Mouse (Mus musculus): Measurements from ENCODE around the gene Siglec1. TPM values are rescaled to one million over a fixed set of nuclear protein-coding genes. Genes with fewer than 3 reads are reported as not detected.
"Not testable (repeated sequence)": the region's sequence is repeated elsewhere in the genome, so short reads cannot be mapped to it uniquely, and the experiment has no call there.

The Siglec1 gene
- polyA plus RNA-seq, 1 experiment from 2014 or later = 0.13 TPM

GRCm38 (mm10) chr2:131105989-131106388 lies 19.4 kb upstream of the Siglec1 start:
- no peak overlapping the region for H3K4me3 ChIP-seq (ENCODE audit: low read depth, low read length)
- no peak overlapping the region for H3K27ac ChIP-seq (ENCODE audit: low read depth, low read length)
- no peaks in the 10 kb centered on the region for H3K9me3 ChIP-seq (ENCODE audit: control insufficient read depth, low read length)
- no peak for ATAC-seq (replicated peaks; ENCODE audit: low FRiP score)
- H3K9ac ChIP-seq (ENCODE audit: low read length) = no peak overlapping the region
- no peaks in the 10 kb centered on the region for H3K4me1 ChIP-seq (replicated peaks; ENCODE audit: control insufficient read depth, insufficient read depth, low read length)
- DNase-seq (ENCODE audit: low spot score) = no peak
- H3K36me3 ChIP-seq (ENCODE audit: control insufficient read depth, insufficient read depth, low read length) = no peaks in the 10 kb centered on the region
- no peaks in the 10 kb centered on the region for H3K27me3 ChIP-seq (ENCODE audit: control insufficient read depth, insufficient read depth, low read length)
- WGBS = 91% methylated on average over 5 of the region's 5 CpGs
- H3K4me2 ChIP-seq (ENCODE audit: low read depth, low read length, severe bottlenecking) = no peak overlapping the region

DNA sequence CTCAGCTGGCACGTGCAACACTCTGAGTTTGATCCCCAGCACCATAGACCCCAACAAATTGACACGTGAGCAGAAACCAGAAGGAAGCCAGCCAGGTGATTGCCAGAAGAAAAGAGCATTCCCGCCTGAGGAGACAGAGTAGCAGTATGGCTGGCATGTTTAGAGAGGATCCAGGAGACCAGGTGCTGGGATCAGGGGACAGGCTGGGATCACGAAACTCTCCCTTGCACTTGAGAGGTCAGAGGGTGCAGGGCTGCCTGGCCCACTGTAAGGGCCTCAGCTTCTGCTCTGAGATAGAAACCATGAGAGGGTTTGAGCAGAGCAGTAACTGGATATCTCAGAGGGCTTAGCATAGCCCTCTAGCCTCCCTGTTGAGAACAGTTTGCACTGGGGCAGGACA lies 18.5 kb upstream of the Siglec1 start:
- H3K9ac ChIP-seq (ENCODE audit: low read length); H3K4me1 ChIP-seq (replicated peaks; ENCODE audit: control insufficient read depth, insufficient read depth, low read length); H3K27me3 ChIP-seq (ENCODE audit: control insufficient read depth, insufficient read depth, low read length); ATAC-seq (replicated peaks; ENCODE audit: low FRiP score); H3K9me3 ChIP-seq (ENCODE audit: control insufficient read depth, low read length); DNase-seq (ENCODE audit: low spot score); H3K4me3 ChIP-seq (ENCODE audit: low read depth, low read length); H3K36me3 ChIP-seq (ENCODE audit: control insufficient read depth, insufficient read depth, low read length); H3K4me2 ChIP-seq (ENCODE audit: low read depth, low read length, severe bottlenecking); H3K27ac ChIP-seq (ENCODE audit: low read depth, low read length): not testable (repeated sequence)
- 61% methylated on average over 4 of the region's 4 CpGs for WGBS

- 93% methylated on average over 4 of the region's 4 CpGs for WGBS
- no peak overlapping the region for H3K4me2 ChIP-seq (ENCODE audit: low read depth, low read length, severe bottlenecking)
- no peak for ATAC-seq (replicated peaks; ENCODE audit: low FRiP score)
- H3K36me3 ChIP-seq (ENCODE audit: control insufficient read depth, insufficient read depth, low read length) = no peaks in the 10 kb centered on the region
- H3K4me1 ChIP-seq (replicated peaks; ENCODE audit: control insufficient read depth, insufficient read depth, low read length) = no peaks in the 10 kb centered on the region
- H3K27ac ChIP-seq (ENCODE audit: low read depth, low read length) = no peak overlapping the region
- H3K9ac ChIP-seq (ENCODE audit: low read length) = no peak overlapping the region
- H3K4me3 ChIP-seq (ENCODE audit: low read depth, low read length) = no peak overlapping the region
- H3K27me3 ChIP-seq (ENCODE audit: control insufficient read depth, insufficient read depth, low read length) = no peaks in the 10 kb centered on the region
- no peaks in the 10 kb centered on the region for H3K9me3 ChIP-seq (ENCODE audit: control insufficient read depth, low read length)
- DNase-seq (ENCODE audit: low spot score) = no peak
These were observed 17.5 kb upstream of the Siglec1 start for GRCm38 (mm10) chr2:131104021-131104420.

- H3K27me3 ChIP-seq (ENCODE audit: control insufficient read depth, insufficient read depth, low read length) = no peaks in the 10 kb centered on the region
- H3K4me2 ChIP-seq (ENCODE audit: low read depth, low read length, severe bottlenecking) = no peak overlapping the region
- no peaks in the 10 kb centered on the region for H3K9me3 ChIP-seq (ENCODE audit: control insufficient read depth, low read length)
- H3K9ac ChIP-seq (ENCODE audit: low read length) = no peak overlapping the region
- no peak for ATAC-seq (replicated peaks; ENCODE audit: low FRiP score)
- no peak for DNase-seq (ENCODE audit: low spot score)
- H3K4me1 ChIP-seq (replicated peaks; ENCODE audit: control insufficient read depth, insufficient read depth, low read length) = no peaks in the 10 kb centered on the region
- 45% methylated on average over 3 of the region's 3 CpGs for WGBS
- H3K27ac ChIP-seq (ENCODE audit: low read depth, low read length) = no peak overlapping the region
- H3K4me3 ChIP-seq (ENCODE audit: low read depth, low read length) = no peak overlapping the region
- H3K36me3 ChIP-seq (ENCODE audit: control insufficient read depth, insufficient read depth, low read length) = no peaks in the 10 kb centered on the region
These were observed 15.0 kb upstream of the Siglec1 start for GRCm38 (mm10) chr2:131101530-131101929.

DNA sequence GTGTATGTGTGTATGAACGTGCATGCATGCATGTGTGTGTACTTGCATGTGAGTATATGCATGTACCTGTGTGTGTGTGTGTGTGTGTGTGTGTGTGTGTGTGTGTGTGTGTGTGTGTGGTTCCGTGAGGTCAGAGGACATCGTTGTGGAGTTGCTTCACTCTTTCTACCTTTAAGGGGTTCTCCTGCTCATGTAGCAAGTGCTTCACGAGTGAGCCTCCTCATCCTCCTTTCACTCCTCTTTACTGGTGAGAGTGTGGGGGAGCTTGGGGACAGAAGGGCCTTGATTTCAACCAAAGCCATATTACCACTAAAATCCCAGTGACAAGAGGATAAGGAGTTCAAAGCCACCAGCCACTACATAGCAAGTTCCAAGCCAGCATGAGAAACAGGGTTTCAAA lies 10.5 kb upstream of the Siglec1 start:
- H3K27ac ChIP-seq (ENCODE audit: low read depth, low read length) = no peak overlapping the region
- H3K9ac ChIP-seq (ENCODE audit: low read length) = no peak overlapping the region
- WGBS = 76% methylated on average over 4 of the region's 4 CpGs
- H3K4me3 ChIP-seq (ENCODE audit: low read depth, low read length) = no peak overlapping the region
- no peaks in the 10 kb centered on the region for H3K27me3 ChIP-seq (ENCODE audit: control insufficient read depth, insufficient read depth, low read length)
- no peaks in the 10 kb centered on the region for H3K4me1 ChIP-seq (replicated peaks; ENCODE audit: control insufficient read depth, insufficient read depth, low read length)
- ATAC-seq (replicated peaks; ENCODE audit: low FRiP score) = no peak
- no peaks in the 10 kb centered on the region for H3K36me3 ChIP-seq (ENCODE audit: control insufficient read depth, insufficient read depth, low read length)
- H3K4me2 ChIP-seq (ENCODE audit: low read depth, low read length, severe bottlenecking) = no peak overlapping the region
- no peak for DNase-seq (ENCODE audit: low spot score)
- no peaks in the 10 kb centered on the region for H3K9me3 ChIP-seq (ENCODE audit: control insufficient read depth, low read length)

DNA sequence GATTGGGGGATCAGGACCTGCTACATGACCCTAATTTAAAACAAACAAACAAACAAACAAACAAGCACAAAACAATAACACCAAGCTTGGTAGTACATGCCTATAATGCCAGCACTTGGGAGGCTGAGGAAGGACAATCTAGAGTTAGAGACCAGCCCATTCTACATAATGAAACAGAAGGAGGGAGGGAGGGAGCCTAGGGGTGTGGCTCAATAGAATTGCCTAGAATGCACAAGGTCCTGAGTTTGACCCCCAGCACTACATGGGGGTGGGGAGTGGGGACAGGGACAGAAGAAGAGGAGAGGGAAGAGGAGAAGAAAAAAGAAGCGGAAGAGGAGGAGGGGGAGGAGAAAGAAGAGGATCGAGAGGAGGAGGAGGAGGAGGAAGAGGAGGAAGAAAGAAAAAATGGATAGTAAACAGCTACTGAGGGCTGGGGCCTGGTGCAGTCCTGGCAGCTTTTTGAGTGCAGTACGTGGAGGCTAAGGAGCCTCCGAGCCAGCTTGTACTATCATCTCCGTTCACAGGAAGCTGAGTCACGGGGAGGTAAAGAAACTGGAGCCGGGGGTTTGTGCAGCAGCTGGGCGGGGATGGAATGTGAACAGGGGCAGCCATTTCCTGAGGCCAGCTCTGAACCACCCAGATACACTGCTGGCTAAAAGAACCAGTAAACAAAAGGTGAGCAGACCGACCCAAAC lies 9.7 kb upstream of the Siglec1 start:
- Histone ChIP-seq H3K4me2 (ENCODE audit: low read depth, low read length, severe bottlenecking) (no peak overlapping the region), H3K27ac (ENCODE audit: low read depth, low read length) (peak overlapping the region; percentile 50; the same call in 1 of the 2 replicates), H3K9ac (ENCODE audit: low read length) (peak overlapping the region; percentile 41; the same call in 1 of the 2 replicates), H3K9me3 (ENCODE audit: control insufficient read depth, low read length) (no peaks in the 10 kb centered on the region), H3K4me1 (replicated peaks; ENCODE audit: control insufficient read depth, insufficient read depth, low read length) (no peaks in the 10 kb centered on the region), H3K36me3 (ENCODE audit: control insufficient read depth, insufficient read depth, low read length) (no peaks in the 10 kb centered on the region), H3K27me3 (ENCODE audit: control insufficient read depth, insufficient read depth, low read length) (no peaks in the 10 kb centered on the region), H3K4me3 (ENCODE audit: low read depth, low read length) (no peak overlapping the region)
- WGBS = 20% methylated on average over 9 of the region's 9 CpGs
- peak; percentile 33 for ATAC-seq (replicated peaks; ENCODE audit: low FRiP score)
- DNase-seq (ENCODE audit: low spot score) = peak; percentile 68

GRCm38 (mm10) chr2:131094823-131095222 lies 8.3 kb upstream of the Siglec1 start:
- 0% methylated on average over 1 of the region's 1 CpGs for WGBS
- ATAC-seq (replicated peaks; ENCODE audit: low FRiP score) = 0 out of 2 replicates have a peak, but pooled peaks have one; percentile 21

GRCm38 (mm10) chr2:131093577-131093976 lies 7.0 kb upstream of the Siglec1 start:
- no peak overlapping the region for H3K9ac ChIP-seq (ENCODE audit: low read length)
- DNase-seq (ENCODE audit: low spot score) (no peak), ATAC-seq (replicated peaks; ENCODE audit: low FRiP score) (no peak)
- 90% methylated on average over 5 of the region's 5 CpGs for WGBS
- H3K36me3 ChIP-seq (ENCODE audit: control insufficient read depth, insufficient read depth, low read length) = no peaks in the 10 kb centered on the region
- no peaks in the 10 kb centered on the region for H3K4me1 ChIP-seq (replicated peaks; ENCODE audit: control insufficient read depth, insufficient read depth, low read length)
- H3K4me3 ChIP-seq (ENCODE audit: low read depth, low read length) = no peak overlapping the region
- no peak overlapping the region for H3K27ac ChIP-seq (ENCODE audit: low read depth, low read length)
- H3K9me3 ChIP-seq (ENCODE audit: control insufficient read depth, low read length) = no peaks in the 10 kb centered on the region
- H3K27me3 ChIP-seq (ENCODE audit: control insufficient read depth, insufficient read depth, low read length) = no peaks in the 10 kb centered on the region
- H3K4me2 ChIP-seq (ENCODE audit: low read depth, low read length, severe bottlenecking) = no peak overlapping the region

More at GRCm38 (mm10) chr2:131094823-131095222, 8.3 kb upstream of the Siglec1 start:
- no peaks in the 10 kb centered on the region for H3K9me3 ChIP-seq (ENCODE audit: control insufficient read depth, low read length)
- no peaks in the 10 kb centered on the region for H3K4me1 ChIP-seq (replicated peaks; ENCODE audit: control insufficient read depth, insufficient read depth, low read length)
- H3K9ac ChIP-seq (ENCODE audit: low read length) = no peak overlapping the region
- peak; percentile 88 for DNase-seq (ENCODE audit: low spot score)
- no peak overlapping the region for H3K27ac ChIP-seq (ENCODE audit: low read depth, low read length)
- no peaks in the 10 kb centered on the region for H3K27me3 ChIP-seq (ENCODE audit: control insufficient read depth, insufficient read depth, low read length)
- H3K4me2 ChIP-seq (ENCODE audit: low read depth, low read length, severe bottlenecking) = no peak overlapping the region
- no peaks in the 10 kb centered on the region for H3K36me3 ChIP-seq (ENCODE audit: control insufficient read depth, insufficient read depth, low read length)
- no peak overlapping the region for H3K4me3 ChIP-seq (ENCODE audit: low read depth, low read length)

- H3K4me3 ChIP-seq (ENCODE audit: low read depth, low read length) = no peak overlapping the region
- no peaks in the 10 kb centered on the region for H3K9me3 ChIP-seq (ENCODE audit: control insufficient read depth, low read length)
- DNase-seq (ENCODE audit: low spot score) (no peak), ATAC-seq (replicated peaks; ENCODE audit: low FRiP score) (no peak)
- H3K4me2 ChIP-seq (ENCODE audit: low read depth, low read length, severe bottlenecking) = no peak overlapping the region
- 81% methylated on average over 3 of the region's 3 CpGs for WGBS
- H3K27me3 ChIP-seq (ENCODE audit: control insufficient read depth, insufficient read depth, low read length) = no peaks in the 10 kb centered on the region
- H3K27ac ChIP-seq (ENCODE audit: low read depth, low read length) = no peak overlapping the region
- no peaks in the 10 kb centered on the region for H3K36me3 ChIP-seq (ENCODE audit: control insufficient read depth, insufficient read depth, low read length)
- H3K9ac ChIP-seq (ENCODE audit: low read length) = no peak overlapping the region
- no peaks in the 10 kb centered on the region for H3K4me1 ChIP-seq (replicated peaks; ENCODE audit: control insufficient read depth, insufficient read depth, low read length)
These were observed 4.3 kb upstream of the Siglec1 start for GRCm38 (mm10) chr2:131090852-131091251.
